Mouse (Mus musculus) fibroblast of lung, adult 2 months (primary cell): ENCODE data around the gene Dnajc28.

Source experiments
- DNase-seq: peaks from one replicate; pipeline ENCODE4 v3.0.0-alpha.2; 2011; ENCODE audit warnings: low read depth

Gene Dnajc28

DNA sequence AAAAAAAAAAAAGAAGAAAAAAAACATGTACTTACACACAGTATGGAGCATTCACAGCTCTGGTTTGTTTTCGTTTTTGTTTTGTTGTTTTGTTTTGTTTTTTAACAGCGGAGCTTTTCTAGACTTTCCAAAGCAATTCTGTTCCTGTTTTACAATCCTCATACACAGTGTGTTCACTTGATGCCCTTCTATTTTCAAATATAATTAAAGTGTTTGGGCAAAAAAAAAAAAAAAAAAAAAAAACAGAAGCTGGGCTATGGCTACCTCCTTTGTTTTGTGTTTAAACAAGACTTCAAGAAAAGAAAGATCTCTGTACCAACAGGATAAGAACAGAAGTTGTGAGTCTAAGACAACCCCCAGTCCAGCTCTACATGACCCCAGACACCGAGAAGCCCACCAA lies 30.1 kb downstream of the Dnajc28 start:
- DNase-seq = no peak

DNA sequence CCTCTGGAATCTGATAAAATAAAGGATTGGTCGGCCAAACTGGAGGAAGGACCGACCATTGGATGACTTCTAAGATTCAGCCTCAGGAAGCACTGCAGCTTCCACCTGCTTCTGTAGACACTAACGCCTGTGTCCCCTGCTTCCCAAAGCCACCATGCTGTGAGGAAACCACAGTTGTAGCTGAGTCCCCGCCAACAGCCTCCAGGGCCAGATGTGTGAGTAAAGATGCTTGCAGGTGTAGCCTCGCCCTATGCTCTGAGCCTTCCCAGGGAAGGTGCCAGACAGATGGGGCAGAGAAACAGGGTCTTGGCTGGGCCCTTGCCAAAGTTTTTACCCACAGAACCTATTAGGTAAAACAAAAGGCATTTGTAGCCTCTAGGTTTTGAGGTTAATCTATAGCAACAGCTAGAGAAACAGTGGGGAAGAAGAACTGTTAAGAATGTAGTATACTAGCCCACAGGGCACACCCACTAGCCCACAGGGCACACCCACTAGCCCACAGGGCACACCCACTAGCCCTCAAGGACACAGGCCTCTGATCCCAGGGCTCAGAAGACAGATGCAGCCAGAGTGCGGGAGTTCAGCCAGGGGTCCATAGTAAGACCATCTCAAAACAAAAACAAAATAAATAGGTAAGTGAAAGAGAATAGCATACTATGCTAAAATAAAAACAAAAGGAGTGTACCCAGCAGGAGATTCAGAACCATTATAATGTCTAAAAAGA lies 30.9 kb downstream of the Dnajc28 start:
- no peak for DNase-seq

DNA sequence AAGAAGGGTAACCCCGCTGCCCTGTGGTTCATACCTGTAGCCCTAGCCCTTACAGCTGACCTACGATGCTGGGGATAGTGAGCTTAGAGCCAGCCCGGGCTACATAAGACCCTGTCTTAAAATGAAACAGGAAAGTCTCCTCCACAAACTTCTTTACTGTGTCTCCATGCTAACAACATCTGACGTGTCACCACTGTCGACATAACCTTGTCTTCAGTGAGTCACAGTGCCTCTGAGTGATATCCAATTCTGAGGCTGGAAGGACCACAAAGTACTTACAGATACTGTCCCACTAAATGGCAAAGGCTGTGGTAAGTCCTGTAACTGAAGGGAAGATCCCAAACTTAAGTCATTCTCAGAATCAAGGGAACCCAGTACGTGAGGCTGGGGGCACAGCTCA lies 32.6 kb downstream of the Dnajc28 start:
- no peak for DNase-seq

DNA sequence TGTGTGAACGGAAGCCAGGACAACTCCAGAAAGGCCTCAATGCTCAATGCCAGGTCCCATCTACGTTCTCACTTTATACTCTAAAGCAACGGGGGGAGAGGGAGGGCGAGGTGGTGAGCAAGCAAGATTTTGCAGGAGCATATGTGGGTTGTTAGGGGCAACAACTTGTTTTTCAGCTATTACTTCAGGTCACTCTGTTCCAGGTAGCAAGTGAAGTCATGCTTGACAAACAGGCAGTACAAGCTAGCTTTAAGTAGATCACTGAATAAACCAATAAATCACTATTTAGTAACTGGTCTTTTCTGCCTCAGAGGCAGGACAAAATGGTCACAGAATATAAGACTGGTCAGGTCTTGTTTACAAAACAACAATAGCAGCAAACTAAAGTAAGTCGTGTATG lies 33.2 kb downstream of the Dnajc28 start:
- no peak for DNase-seq

DNA sequence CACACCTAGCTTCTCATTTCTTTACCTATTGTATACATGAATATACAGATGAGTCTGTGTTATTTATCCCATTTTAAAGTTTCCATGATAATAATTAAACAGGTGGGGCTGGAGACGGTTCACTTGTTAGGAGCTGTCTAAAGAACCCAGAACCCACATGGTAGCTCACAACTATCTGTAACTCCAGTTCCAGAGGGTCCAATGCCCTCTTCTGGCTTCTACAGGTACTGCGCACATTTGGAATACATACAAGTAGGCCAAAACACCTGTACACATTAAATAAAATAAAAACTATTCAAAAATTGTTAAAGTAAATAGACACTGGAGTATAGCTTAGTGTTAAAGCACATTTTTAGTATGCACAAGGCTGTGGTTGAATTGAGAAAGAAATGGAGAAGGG lies 36.5 kb downstream of the Dnajc28 start:
- DNase-seq = no peak

DNA sequence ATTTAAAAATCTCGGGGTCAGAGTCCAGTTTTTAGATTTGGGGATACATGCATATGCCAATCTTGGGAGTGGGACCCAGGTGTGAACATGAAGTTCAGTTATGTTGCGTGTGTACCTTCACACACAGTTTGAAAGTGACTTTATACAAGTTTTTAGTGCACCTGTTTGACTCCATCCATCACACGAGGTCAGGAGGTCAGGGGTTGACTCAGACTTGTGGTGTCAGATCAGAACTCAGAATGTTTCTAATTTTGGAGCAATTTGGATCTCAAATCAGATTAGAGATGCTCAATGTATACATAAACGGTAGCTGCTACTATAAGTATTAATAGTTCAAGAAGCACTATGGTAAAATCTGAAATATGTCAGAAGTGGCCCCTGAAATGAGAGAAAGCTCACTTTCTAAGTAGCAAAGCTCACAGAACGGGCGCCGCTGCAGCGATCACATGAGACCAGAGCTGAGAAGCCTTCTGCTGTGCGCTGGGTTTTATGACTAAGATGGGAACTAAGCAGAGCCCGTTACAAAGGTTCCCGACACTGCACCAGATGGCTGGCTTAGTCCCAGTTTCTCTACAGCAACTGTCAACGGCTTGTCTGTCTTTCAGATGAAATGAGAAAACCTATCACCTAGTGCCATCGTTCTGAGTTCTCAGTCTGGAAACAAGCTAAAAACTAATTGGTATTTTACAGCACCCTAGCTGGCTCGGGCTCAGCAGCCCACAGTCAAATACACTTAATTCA lies 39.7 kb downstream of the Dnajc28 start:
- no peak for DNase-seq

DNA sequence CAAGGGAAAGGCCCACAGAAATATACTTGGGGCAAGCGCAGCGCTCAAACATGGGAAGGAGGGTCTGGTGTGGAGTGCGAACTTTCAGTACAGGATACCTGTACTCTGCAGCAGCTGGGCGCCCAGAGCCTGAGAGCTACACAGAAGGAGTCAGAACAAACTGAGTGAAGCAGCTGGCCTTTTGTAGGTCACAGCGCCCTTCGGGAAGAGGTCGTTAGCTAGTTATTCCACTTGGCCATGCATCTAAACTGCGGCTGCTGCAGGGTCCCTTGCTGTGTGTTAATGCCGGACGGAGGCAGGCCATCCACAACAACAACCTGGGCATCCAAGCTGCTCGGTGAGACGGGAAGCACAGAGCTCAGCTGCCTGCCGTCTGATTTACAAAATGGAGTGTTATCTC lies 43.7 kb downstream of the Dnajc28 start:
- DNase-seq = no peak

DNA sequence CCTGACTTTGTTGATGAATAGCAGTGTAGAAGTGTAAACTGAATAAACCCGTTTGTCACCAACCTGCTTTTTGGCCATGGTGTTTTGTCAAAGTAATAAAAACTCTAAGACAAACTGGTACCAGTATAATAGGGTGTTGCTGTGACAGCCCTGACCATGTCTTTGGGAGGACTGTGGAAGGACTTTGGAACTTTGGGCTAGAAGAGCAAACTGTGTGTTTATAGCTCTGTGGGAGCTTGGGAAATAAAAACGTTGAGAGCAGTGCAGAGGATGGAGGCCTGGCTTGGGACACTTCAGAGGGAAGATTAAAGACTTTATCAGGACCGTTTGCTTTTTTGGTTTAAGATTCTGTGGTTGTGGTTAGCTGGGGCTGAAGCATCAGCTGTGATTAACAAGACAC lies 47.7 kb downstream of the Dnajc28 start:
- DNase-seq = no peak

DNA sequence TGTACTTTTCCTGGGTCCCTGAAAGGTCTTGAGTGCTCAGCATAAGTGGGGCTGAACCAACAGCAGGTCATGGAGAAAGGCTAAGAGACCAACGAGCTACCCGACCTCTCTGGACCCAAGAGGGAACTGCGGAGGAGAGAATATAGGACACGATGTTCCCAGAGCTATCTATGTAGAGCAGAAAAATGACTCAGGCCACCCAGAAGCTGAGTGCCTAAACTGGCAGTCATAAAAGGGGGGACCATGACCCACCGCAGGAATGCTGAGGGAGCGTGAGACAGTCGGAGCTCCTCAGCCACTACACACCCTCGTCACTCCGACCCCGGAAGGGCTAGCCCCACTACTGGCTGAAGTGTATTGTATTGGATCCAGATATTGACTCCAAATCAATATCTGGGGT lies 49.9 kb downstream of the Dnajc28 start:
- no peak for DNase-seq

DNA sequence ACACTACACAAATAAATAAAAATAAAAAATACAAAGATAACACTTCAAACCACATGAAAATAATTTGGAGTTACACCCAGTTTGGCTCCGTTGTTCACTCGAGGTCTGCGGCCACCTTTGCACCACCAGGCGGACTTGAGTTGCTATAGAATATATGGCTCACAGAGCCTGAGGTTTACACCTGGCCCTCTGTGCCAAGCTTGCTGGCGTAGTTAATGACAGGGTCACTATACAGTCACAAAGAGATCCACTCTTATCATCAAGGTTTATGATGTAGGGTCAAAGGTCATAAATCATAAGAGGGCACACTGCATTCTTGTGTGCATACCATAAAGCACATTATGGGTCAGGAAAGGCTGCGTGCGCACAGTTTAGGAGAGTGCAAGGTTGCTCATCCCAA lies 52.8 kb downstream of the Dnajc28 start:
- DNase-seq = no peak

DNA sequence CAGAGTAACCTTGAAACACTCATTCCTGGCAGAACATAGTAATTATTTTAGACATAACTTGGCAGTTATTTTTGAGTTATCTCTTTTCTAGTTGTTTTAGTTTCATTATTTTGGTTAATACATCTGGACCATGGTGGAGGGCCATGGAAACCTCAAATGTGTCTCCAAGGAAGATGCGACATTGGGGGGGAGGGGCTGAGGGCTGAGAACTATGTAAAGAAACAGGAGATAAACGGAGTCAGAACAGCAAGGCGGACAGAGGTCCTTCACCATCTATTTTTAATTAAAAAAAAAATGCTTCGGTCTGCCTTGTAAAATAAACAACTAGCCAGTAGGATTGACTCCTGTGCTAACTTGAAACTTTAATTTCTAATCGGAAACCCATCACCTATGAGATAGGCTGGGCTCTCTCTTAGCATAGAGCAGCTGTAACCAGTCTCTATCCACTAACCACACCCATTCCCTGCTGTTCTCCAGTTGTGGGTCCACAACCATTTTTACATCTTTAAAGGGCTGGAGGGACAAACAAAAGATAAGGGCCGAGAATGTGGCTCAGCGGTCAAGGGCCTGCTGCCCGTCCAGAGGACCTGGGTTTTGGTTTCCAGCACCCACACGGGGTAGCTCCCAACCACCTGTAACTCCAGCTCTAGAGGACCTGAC lies 53.4 kb downstream of the Dnajc28 start:
- no peak for DNase-seq

DNA sequence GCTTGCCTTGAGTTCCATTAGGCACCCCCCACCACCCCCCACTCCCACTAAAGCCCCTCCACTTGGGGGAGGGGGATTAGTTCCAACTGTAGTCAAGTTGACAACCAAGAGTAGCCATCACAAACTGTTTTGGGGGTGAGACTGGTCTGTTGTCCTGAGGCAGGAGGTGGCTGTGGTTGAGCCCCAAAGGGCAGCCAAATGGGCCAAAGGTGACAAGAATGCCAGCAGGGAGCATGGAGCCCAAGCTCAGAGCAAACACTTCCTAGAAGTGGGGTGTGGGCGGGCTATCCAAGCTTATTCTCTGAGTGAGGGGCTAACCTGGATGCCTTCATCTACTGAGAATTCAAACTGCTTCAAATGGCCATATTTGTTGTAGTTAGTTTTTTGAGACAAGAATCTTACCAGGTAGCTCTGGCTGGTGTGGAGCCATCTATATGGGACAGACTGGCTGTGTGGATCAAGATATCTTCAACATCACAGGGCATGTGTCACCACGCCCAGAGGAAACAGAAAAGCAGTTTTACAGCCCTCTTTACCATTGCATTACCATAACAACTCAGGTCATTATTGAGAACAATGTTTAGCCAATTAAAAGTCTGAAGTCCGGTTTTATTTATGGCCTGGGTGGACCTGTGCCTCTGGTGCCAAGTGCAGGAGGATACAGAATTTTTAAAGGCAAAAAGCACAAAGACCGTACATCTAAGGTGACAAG lies 54.1 kb downstream of the Dnajc28 start:
- DNase-seq = no peak
